Mouse (Mus musculus) megakaryocyte, adult 5-6 weeks (primary cell): Measurements from ENCODE around the gene Ssbp3. TPM values are rescaled to one million over a fixed set of nuclear protein-coding genes. Genes with fewer than 3 reads are reported as not detected.

Experiments
- ATAC-seq: 2 replicates; pipeline ENCODE4 v1.8.0; 2016; ENCODE audit warnings: mild to moderate bottlenecking, inconsistent platforms; ENCODE audit not compliant: poor library complexity, severe bottlenecking
- total RNA-seq, 2 experiments: library from RNA; stranded (forward) in 1 of 2; stranded (reverse) in 1 of 2; fragments of 153-499, 151-499 nt in 1 of 2; fragments of 221-1000, 200-1000 nt in 1 of 2; gene quantifications; 2 replicates each; pipeline versions ENCODE4 v1.2.3 to v1.2.4; 2015 to 2017

Gene Ssbp3
- total RNA-seq, 2 experiments from 2014 or later: 21.6 to 26.2 TPM

- peak; percentile 67 for ATAC-seq
Observed at GRCm38 (mm10) chr4:106958117-106958516, 47.6 kb downstream of the Ssbp3 start.

- no peak for ATAC-seq
Observed at GRCm38 (mm10) chr4:106958561-106958960, 48.1 kb downstream of the Ssbp3 start.

GRCm38 (mm10) chr4:106959506-106960302 lies 49.2 kb downstream of the Ssbp3 start:
- ATAC-seq: no peak

GRCm38 (mm10) chr4:106960476-106960875 lies 50.0 kb downstream of the Ssbp3 start:
- ATAC-seq: no peak

- ATAC-seq: no peak
Observed at GRCm38 (mm10) chr4:106961321-106961720, 50.8 kb downstream of the Ssbp3 start.

- no peak for ATAC-seq
Observed at GRCm38 (mm10) chr4:106964356-106964755, 53.9 kb downstream of the Ssbp3 start.

GRCm38 (mm10) chr4:106964996-106965395 lies 54.5 kb downstream of the Ssbp3 start:
- no peak for ATAC-seq

- no peak for ATAC-seq
Observed at GRCm38 (mm10) chr4:106966443-106966842, 55.9 kb downstream of the Ssbp3 start.

GRCm38 (mm10) chr4:106968910-106969309 lies 58.4 kb downstream of the Ssbp3 start:
- ATAC-seq: no peak

GRCm38 (mm10) chr4:106970786-106971185 lies 60.3 kb downstream of the Ssbp3 start:
- ATAC-seq: peak; percentile 91

GRCm38 (mm10) chr4:106972061-106972460 lies 61.6 kb downstream of the Ssbp3 start:
- no peak for ATAC-seq

GRCm38 (mm10) chr4:106972461-106973384 lies 62.2 kb downstream of the Ssbp3 start:
- ATAC-seq: no peak

- no peak for ATAC-seq
Observed at GRCm38 (mm10) chr4:106975324-106975723, 64.8 kb downstream of the Ssbp3 start.

- no peak for ATAC-seq
Observed at GRCm38 (mm10) chr4:106975890-106976289, 65.4 kb downstream of the Ssbp3 start.

- ATAC-seq: 0 out of 2 replicates have a peak, but pooled peaks have one; percentile 34
Observed at GRCm38 (mm10) chr4:106976576-106976975, 66.1 kb downstream of the Ssbp3 start.

- ATAC-seq: no peak
Observed at GRCm38 (mm10) chr4:106977218-106977651, 66.7 kb downstream of the Ssbp3 start.

GRCm38 (mm10) chr4:106978376-106978775 lies 67.9 kb downstream of the Ssbp3 start:
- no peak for ATAC-seq

GRCm38 (mm10) chr4:106980669-106981068 lies 70.2 kb downstream of the Ssbp3 start:
- ATAC-seq: peak; percentile 46

GRCm38 (mm10) chr4:106981385-106982103 lies 71.0 kb downstream of the Ssbp3 start:
- peak; percentile 65 for ATAC-seq

- no peak for ATAC-seq
Observed at GRCm38 (mm10) chr4:106982344-106983121, 72.0 kb downstream of the Ssbp3 start.
